Mouse (Mus musculus): ENCODE results near the gene Nkain4.

Gene Nkain4

DNA sequence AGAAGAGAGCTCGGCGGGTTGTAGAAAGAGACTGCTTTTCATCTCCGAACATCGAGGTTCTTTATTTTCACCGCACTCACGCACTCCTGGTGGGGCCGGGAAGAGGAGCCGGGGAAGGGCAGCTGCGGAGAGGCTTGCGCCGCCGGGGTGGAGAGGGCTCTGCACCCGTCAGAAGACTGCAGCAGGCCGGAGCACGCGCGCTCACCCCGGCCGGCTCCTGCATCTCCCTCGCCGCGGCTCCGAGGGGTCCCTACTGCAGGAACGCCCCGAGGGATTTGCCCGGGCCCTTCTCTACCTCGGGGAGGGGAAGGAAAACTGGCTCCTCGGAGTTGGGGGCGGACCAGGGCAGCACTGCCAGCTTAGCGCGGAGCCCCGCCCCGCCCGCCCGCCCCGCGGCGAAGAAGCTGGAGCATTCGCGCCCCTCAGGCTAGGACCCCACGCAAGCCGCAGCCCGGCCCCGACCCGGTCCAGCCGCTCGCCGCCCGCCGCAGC, 60.9 kb downstream of the Nkain4 start:
- DNase-seq (ENCODE audit: low spot score) = no peak

DNA sequence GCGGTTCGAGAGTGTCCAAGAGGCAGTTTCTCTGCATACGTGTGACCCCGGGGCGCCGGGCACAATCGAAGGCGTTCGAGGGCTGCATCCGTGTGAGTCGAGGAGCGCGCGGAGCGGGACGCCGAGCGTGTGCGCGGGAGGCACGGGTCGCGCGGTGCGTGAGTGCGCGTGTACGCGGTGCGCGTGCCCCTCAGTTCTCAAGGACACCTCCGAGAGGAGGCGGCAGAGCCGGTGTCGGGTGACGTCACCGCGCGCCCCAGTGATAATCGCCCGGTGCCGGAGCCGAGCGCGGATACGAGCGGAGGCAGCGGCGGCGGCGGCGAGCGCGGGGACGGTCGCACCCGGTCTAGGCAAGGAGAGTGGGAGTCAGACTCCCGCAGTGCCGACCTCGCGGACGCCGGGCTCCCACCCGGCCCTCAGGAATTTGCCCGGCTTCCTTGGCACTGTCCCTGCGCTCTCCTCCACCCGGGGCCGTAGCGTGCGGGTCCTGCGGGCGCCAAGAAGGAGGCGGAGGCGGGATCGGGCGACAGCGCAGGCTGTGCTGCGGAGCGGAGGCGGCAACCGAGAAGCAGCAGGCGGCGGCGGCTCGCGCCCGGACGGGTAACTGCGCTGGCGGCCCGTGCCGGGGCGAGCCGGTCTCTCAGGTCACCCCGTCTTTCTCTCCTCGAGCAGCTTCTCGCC, 61.5 kb downstream of the Nkain4 start:
- no peak for DNase-seq (ENCODE audit: low spot score)

DNA sequence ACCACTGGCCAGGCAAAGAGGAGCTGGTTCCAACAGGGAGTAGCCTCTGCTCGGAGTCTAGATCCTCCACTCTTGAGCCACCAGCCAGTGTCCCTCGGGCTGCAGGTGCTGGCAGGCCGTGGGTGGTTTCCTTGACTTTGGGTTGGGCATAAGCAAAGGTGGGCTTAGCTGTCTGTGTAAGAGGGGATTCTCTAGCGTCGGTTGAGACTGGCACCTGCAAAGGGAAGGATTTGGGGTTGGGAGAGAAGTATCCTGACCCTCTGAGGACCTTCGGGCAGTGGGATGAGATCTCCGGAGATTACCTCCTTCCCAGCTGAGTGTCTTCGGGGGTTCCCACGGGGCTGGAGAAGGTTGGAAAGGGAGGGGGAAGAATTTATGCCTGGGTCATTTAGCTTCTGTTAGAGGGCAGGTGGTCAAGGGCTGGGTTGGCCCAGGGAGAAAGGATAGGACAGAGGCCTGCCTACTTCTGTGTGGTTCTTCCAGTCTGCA, 62.6 kb downstream of the Nkain4 start:
- DNase-seq (ENCODE audit: low spot score) = no peak

DNA sequence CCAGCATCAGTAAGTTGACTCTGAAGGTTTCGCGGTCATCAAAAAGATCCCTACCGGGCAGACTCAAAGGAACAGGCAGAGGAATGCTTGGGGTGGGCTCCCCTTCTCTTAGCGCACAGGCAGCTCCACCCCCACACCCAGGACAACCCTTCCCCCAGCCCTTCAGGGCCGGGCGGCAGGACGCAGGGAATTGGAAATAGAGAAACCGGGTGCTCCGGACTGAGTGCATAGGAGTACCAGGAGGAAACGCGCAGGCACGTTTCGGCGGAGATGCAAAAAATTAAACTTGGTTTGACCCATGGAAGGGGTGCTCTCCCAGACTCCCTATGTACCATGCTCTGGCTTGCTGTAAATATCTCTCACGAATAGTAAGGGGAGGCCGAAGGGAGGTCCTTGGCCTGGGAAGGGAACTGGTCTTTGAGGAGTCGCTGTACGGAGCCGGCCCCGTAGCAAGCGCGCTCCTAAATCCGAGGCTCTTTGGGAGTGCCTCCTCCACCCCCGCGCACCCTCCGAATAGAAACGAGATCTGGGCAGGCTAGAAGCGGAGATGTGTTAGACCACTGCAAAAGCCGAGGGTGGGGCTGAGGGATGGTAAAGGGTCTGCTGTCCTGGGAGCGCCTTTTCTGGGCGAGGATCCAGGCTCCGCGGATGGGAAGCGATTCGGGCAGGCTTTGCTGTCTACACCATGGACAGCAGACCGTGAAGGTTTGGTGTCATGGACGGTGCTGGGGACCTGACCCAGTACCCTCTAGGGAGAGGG, 63.2 kb downstream of the Nkain4 start:
- no peak for DNase-seq (ENCODE audit: low spot score)

DNA sequence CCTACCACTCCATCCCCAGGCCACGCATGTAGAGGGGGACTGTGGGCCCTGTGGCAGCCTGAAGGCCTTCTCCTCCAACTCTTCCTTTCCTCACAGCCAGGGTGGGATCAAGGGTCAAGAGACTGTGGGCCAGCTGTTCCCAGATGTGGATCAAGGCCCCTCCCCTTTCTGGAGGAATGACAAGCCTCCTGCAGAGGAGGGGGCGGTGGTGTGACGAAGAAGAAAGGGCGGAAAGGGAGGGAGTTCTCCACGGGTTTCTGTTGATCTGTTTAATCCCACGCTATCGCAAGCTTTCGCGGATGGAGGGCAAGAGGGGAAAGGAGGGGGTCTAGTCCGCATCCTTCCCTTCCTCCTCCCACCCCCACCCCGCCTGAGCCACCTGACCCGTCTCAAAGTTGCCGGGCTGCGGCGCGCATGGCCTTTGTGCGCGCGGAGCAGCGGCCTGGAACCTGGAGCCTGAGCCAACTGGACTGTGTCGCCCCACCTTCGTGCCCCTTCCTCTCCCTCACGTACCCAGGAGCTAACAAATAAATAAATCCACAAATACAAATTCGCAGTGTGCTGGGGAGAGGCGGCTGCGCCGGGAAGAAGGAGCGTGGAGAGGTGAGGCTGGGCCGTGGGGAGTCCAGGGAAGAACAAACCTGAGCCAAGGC, 64.0 kb downstream of the Nkain4 start:
- no peak for DNase-seq (ENCODE audit: low spot score)

DNA sequence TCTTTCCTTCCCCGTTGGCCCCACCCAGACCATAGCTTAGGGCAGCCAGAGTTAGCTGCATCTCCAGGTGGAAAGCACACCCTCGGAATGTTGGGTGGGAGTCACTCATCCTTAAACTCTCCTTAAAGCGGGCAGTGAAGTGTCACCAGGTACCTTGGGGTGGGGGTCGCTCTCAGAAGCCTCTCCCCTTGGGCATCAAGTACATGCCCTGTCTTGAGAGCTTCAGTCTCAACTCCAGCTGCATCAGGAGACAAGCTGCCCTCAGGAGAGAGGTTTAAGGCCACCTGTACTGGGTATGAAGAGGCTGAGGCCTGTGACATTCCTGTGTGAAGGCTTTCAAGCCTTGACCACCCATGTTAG, 64.6 kb downstream of the Nkain4 start:
- no peak for DNase-seq (ENCODE audit: low spot score)

DNA sequence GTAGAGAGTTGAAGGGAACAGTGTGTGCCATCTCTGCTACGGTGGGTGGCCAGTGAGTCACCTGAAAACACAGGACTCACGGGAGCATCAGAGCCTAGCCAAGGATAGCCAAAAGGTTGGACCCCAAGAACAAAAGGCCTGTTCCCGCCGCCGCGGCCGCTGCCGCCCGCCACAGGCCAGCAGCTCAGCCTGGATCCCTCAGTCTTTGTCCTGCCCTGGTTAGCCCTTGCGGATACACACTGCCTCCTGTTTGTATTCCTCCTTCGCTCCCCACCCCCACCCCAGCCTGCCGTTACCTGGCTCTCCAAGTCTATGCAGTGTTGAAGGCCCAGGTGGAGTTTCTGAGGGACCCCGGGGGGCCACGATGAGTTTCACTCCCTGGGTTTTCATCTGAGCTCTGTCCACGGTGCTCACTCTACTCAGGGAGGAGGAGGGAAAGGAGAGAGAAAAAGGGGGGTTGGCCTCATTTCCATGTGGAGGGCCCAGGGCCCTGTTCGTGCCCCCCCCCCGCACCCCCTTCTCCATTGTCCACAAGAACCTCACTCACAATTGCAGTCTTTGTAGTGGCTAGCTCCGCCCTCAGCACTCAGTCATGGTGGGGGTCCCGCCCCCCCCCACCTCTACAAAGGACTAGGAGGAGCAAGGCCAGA, 65.1 kb downstream of the Nkain4 start:
- DNase-seq (ENCODE audit: low spot score) = no peak

DNA sequence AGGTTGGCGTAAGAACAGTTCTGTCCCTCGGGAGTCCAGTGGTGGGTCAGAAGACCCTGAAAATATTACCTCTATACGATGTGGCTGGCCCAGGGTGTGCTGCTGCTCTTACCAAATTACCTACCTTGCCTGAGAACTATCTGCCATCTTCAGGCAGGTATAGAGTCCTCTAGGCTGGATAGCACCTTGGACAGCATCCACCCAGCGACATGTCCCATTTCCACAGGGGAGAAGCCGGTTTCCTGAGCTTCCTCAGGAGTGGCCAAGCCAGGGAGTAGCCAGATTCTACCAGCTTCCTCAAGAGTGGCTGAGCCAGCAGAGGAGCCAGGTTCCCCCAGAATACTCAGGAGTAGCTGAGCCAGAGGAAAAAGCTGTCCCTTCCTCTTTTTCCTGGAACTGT, 69.2 kb downstream of the Nkain4 start:
- DNase-seq (ENCODE audit: low spot score) = no peak
